Mouse (Mus musculus) testis, adult 2 months (tissue): ENCODE data around the gene Rapgef6.

Experiments
- CTCF ChIP-seq: fragments of 200-500 bp; IDR thresholded peaks from 2 replicates; pipeline ENCODE4 v1.5.1; 2012; ENCODE audit warnings: low read depth, mild to moderate bottlenecking, inconsistent platforms, low read length, moderate library complexity; ENCODE audit not compliant: control insufficient read depth, insufficient read depth, insufficient replicate concordance
- POLR2A ChIP-seq: fragments of 200-500 bp; IDR thresholded peaks from 2 replicates; pipeline ENCODE4 v1.6.1; 2012; ENCODE audit warnings: low read depth, mild to moderate bottlenecking, inconsistent platforms, low read length, moderate library complexity; ENCODE audit not compliant: control insufficient read depth

- no peak for TF ChIP-seq CTCF
- TF ChIP-seq POLR2A: no peak
Measured at GRCm38 (mm10) chr11:54726571-54727062, 204.0 kb downstream of the Rapgef6 start.
